Mouse (Mus musculus) heart, embryonic 10.5 days (tissue): ENCODE results near the gene Pole4. TPM values are rescaled to one million over a fixed set of nuclear protein-coding genes. Genes with fewer than 3 reads are reported as not detected.

Experiments
- DNase-seq: peaks from one replicate; pipeline ENCODE4 v3.0.0-alpha.2; 2017; ENCODE audit warnings: low spot score
- H3K27ac ChIP-seq: fragments of 300-500 bp; sonication (generic); 2 replicates; pipeline ENCODE4 v1.5.1; 2016; ENCODE audit warnings: mild to moderate bottlenecking
- H3K27me3 ChIP-seq: fragments of 300-500 bp; sonication (generic); 2 replicates; pipeline ENCODE4 v1.6.1; 2016; ENCODE audit warnings: mild to moderate bottlenecking; ENCODE audit not compliant: poor library complexity, insufficient read depth, severe bottlenecking
- H3K36me3 ChIP-seq: fragments of 300-500 bp; sonication (generic); 2 replicates; pipeline ENCODE4 v1.6.1; 2016; ENCODE audit warnings: mild to moderate bottlenecking, moderate library complexity
- H3K4me1 ChIP-seq: fragments of 300-500 bp; sonication (generic); 2 replicates; pipeline ENCODE4 v1.6.1; 2016; ENCODE audit warnings: mild to moderate bottlenecking
- H3K4me3 ChIP-seq: fragments of 300-500 bp; sonication (generic); 2 replicates; pipeline ENCODE4 v1.5.1; 2016; ENCODE audit warnings: mild to moderate bottlenecking, moderate library complexity
- H3K9me3 ChIP-seq: fragments of 300-500 bp; sonication (generic); 2 replicates; pipeline ENCODE4 v1.6.1; 2016; ENCODE audit warnings: mild to moderate bottlenecking, moderate library complexity
- WGBS: fragments of 180-500 bp; shearing (Covaris S2); methylation state at CpG from one replicate; pipeline ENCODE4 v1.1.7; 2016; 5-methylcytosine and 5-hydroxymethylcytosine counted together
- polyA plus RNA-seq: library from polyadenylated mRNA; unstranded; fragments of >200 nt; fragmentation: Nextera tagmentation; extraction: Ambion mirVana; gene quantifications from 2 replicates; pipeline ENCODE4 v1.2.1, GENCODE M21; 2016

The Pole4 gene
- polyA plus RNA-seq: 105 and 121 TPM in 2 replicates

DNA sequence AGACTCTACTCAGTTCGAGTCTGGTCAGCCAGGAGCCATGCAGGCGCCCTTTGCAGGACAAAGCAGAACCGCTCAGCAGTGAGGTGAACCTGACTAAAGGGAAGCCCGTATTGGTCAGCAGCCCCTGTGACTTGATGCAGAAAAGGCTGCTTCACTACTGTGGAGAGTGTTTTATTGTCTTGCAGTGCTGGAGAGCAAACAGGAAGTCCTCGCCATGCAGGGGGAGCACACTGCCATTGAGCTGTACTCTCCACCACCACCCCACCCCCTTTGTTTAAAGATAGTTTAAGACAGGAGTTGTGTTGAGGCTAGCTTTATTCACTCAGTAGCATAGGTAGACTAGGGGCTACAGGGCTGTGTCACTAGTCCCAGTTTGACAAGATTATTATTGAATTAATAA, at the start of gene Pole4:
Gene Pole4 (minus strand): TSS at position 145 of the 400 bp plus-strand sequence.
- Histone ChIP-seq H3K27me3 (no peaks in the 10 kb centered on the region), H3K9me3 (no peaks in the 10 kb centered on the region), H3K27ac (no peak within 1 kb of the TSS), H3K36me3 (no peaks in the 10 kb centered on the region), H3K4me3 (no peak within 1 kb of the TSS), H3K4me1 (0 out of 2 replicates have a peak, but pooled peaks cover 2% of the 10 kb centered on the region)
- DNase-seq: no peak
- 75% methylated on average over 5 of the region's 5 CpGs for WGBS

DNA sequence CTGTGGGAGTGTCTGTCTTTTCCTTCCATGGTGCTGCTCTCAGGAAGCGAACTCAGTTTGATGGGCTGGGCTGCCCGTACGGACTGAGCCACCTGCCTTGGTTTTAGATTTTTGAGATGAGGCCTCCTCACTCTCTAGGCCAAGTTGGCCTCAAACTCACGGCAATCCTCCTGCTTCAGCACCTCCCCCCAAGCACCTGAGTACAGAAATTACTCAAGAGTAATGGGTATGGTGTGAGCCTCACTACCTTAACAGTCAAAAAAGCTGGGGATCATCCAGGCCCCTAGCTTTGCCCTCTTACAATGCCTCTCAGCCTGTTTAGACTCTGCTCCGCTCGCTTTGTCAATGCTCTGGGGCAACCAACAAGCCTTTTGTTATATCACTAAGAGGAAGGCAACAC, 49.6 kb upstream of the Pole4 start:
- Histone ChIP-seq H3K27ac (peak overlapping the region; percentile 54), H3K4me3 (no peak overlapping the region), H3K4me1 (peaks cover 70% of the 10 kb centered on the region), H3K9me3 (no peaks in the 10 kb centered on the region), H3K27me3 (no peaks in the 10 kb centered on the region), H3K36me3 (peaks cover 42% of the 10 kb centered on the region)
- 86% methylated on average over 6 of the region's 6 CpGs for WGBS
- DNase-seq: no peak

DNA sequence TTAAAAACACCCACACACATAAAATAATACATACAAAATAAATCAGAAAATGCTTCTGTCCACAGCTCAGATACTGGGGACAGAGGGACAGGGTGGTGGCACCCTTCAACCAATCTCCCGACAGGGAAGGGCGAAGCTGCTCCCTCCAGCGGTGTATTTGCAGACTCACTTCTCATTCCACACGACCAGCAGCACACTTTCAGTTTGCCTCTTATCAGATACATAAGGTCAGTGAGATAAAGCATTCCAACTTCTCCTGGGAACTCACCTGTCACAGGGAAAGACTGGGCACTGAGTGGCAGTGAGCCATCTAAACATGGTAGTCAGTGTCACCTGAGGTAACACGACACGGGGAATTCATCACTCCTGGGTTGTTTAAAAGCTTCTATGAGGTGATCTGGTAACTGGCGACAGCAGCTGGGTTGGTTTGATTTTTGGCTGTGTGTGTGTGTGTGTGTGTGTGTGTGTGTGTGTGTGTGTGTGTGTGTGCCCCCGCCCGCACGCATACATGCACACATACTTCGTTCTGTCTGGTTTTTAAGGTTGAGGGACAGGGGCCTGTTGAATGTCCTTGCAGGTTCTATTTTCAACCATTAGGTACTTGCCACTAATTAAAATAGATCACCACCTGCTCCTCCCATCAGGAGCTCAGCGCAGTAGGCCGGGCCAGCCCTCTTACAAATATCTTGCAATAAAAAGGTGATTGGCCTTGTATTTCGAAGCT, 48.6 kb upstream of the Pole4 start:
- DNase-seq: no peak
- 65% methylated on average over 14 of the region's 14 CpGs for WGBS
- H3K9me3 ChIP-seq: no peaks in the 10 kb centered on the region
- H3K36me3 ChIP-seq: peaks cover 39% of the 10 kb centered on the region
- H3K27me3 ChIP-seq: no peaks in the 10 kb centered on the region
- peaks cover 65% of the 10 kb centered on the region for H3K4me1 ChIP-seq
- peak overlapping the region; percentile 54; the same call in 1 of the 2 replicates for H3K27ac ChIP-seq
- no peak overlapping the region for H3K4me3 ChIP-seq

DNA sequence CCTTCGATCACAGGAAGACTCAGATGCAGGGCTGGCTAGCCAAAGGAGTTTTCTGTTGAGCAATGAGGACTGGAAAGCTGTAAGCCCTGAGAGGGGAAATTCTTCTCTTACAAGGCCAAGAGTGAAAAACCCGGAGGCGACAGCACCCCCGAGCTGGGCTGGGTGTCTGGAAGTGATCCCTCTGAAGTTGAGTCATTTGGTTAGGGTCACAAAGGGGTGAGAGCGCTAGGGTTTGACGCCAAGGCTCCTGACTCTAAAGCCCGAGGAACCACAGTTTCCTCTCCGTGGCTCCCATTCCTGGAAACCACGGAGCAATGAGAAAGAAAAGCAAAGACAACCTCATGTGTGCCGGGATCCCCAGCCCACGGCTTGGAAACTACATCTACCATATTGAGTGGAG, 47.9 kb upstream of the Pole4 start:
- Histone ChIP-seq H3K27ac (peak overlapping the region; percentile 54), H3K4me1 (peaks cover 58% of the 10 kb centered on the region), H3K9me3 (no peaks in the 10 kb centered on the region), H3K27me3 (no peaks in the 10 kb centered on the region), H3K36me3 (peaks cover 38% of the 10 kb centered on the region), H3K4me3 (no peak overlapping the region)
- 72% methylated on average over 11 of the region's 11 CpGs for WGBS
- DNase-seq: no peak

DNA sequence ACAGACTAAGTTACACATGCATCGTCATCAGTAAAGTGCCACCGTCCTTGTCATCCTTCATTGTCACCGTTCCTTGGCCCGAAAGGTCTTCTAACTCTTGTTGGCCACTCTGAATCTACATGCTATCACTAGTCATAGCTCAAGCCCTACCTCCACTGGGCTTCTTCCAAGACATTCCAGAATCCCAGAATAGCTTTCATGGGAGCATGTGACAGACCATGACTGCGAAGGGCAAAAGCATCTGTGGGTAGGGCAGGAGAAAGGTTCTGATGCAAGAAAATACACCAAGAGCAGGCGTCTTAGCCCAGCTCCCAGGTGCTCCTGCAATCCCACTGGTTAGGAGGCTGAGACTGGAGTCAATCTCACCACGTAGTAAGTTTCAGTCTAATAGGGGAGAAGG, 46.6 kb upstream of the Pole4 start:
- Histone ChIP-seq H3K4me3 (no peak overlapping the region), H3K4me1 (peaks cover 51% of the 10 kb centered on the region), H3K36me3 (peaks cover 35% of the 10 kb centered on the region), H3K27ac (peak overlapping the region; percentile 49; the same call in 1 of the 2 replicates), H3K9me3 (no peaks in the 10 kb centered on the region), H3K27me3 (no peaks in the 10 kb centered on the region)
- 83% methylated on average over 7 of the region's 7 CpGs for WGBS
- no peak for DNase-seq

DNA sequence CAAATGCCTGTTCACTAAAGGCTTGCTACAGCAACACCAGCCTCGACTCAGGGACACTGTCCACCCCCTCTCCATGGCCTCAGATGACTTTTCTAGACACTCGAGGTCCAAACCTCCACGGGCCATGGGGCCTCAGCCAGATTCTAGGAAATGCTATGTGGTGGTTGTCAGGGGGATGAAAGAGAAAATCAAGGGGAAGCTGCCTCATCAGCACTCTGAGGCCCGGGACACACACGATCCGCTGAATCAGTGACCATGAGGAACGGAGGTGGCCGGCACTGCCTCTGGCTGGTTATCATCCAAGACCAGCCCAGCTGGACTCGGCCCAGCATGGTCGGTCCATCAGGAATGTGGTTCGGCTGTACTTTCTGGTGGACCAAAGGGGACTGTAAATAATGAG, 45.9 kb upstream of the Pole4 start:
- Histone ChIP-seq H3K27me3 (no peaks in the 10 kb centered on the region), H3K9me3 (no peaks in the 10 kb centered on the region), H3K27ac (no peak overlapping the region), H3K36me3 (peaks cover 40% of the 10 kb centered on the region), H3K4me3 (no peak overlapping the region), H3K4me1 (peaks cover 48% of the 10 kb centered on the region)
- no peak for DNase-seq
- WGBS: 87% methylated on average over 11 of the region's 11 CpGs

DNA sequence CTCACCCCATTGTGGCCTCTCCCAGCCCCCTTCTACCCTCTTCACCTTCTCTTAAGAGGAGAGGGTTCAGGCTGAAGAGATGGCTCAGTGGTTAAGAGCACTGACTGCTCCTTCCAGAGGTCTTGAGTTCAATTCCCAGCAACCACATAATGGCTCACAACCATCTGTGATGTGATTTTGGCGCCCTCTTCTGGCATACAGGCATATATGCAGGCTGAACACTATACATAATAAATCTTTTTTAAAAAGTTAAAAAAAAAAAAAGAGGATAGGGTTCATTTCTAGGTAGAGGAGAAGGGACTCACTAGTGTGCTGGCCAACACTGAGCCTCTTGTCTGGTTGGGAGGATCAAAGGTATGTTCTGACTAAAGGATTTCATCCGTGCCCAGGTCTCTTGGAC, 44.9 kb upstream of the Pole4 start:
- DNase-seq: no peak
- WGBS: 52% methylated on average over 2 of the region's 2 CpGs
- H3K9me3 ChIP-seq: no peaks in the 10 kb centered on the region
- peaks cover 46% of the 10 kb centered on the region for H3K36me3 ChIP-seq
- no peaks in the 10 kb centered on the region for H3K27me3 ChIP-seq
- H3K4me1 ChIP-seq: peaks cover 47% of the 10 kb centered on the region
- no peak overlapping the region for H3K4me3 ChIP-seq
- H3K27ac ChIP-seq: no peak overlapping the region

DNA sequence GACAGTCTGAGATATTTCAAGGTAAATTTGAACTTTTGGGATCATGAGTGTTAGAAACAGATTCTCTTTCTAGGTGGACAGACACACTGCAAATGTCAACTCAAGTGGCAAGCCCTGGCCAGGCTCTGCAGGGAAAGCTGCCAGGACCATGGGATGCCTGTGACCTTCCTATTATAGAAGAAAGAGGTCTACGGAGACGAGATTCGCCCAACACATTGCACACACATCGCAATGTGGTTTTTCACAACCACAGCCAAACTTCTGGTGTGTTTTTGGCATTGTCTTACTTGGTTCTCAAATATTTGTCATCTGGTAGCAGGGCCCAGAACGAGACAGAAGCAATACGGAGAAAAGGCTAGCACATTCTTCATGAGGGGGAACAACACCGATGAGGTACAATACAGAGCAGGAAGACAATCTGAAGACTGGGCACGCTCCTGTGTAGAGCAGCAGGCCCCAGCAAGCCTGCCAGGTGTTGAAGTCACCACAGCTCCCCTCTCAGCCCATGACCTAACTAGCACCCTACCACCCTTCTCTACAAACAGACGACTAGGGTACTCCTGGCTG, 43.0 kb upstream of the Pole4 start:
- Histone ChIP-seq H3K4me1 (peaks cover 29% of the 10 kb centered on the region), H3K9me3 (no peaks in the 10 kb centered on the region), H3K36me3 (peaks cover 65% of the 10 kb centered on the region), H3K4me3 (no peak overlapping the region), H3K27ac (no peak overlapping the region), H3K27me3 (no peaks in the 10 kb centered on the region)
- no peak for DNase-seq
- 87% methylated on average over 9 of the region's 9 CpGs for WGBS

DNA sequence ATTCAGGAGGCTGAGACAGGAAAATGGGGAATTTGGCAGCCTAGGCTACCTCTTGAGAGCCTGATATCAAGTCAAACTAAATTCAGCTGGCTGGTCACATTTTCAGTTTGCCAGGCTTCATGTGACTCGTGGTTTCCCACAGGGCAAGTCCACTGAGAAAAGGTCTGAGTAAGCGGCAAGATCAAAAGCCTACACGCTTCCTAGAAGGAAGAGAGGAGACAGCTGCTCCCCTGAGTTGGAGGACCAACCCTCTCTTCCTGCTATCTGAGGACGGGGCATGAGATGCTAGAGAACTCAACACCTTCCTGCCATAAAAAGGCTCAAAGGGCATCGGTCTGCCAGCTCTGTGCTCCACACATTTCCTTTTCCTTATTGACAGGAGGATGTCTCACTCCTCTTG, 41.9 kb upstream of the Pole4 start:
- H3K9me3 ChIP-seq: no peaks in the 10 kb centered on the region
- no peak for DNase-seq
- no peak overlapping the region for H3K4me3 ChIP-seq
- peaks cover 24% of the 10 kb centered on the region for H3K4me1 ChIP-seq
- WGBS: 61% methylated on average over 5 of the region's 5 CpGs
- no peak overlapping the region for H3K27ac ChIP-seq
- peaks cover 76% of the 10 kb centered on the region for H3K36me3 ChIP-seq
- H3K27me3 ChIP-seq: no peaks in the 10 kb centered on the region

DNA sequence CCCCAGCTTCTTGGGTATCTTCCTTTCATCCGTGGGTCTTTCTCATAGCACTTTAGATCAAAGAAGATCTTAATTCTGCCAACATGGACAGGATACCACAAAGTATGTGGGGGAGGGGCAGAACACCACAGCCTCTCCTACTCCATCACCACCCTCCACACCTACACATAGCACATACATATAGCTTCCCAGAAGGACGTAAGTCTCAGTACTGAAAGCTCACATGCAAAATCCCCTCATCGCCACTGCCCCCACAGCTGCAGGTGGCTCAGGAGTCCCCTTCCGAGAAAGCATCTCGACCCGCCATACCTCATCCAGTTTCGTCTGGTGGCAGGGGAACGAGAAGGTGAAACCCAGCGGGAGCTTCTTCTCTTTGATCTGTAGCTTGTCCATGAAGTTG, 39.4 kb upstream of the Pole4 start:
- 89% methylated on average over 9 of the region's 9 CpGs for WGBS
- H3K36me3 ChIP-seq: peaks cover 62% of the 10 kb centered on the region
- H3K27me3 ChIP-seq: no peaks in the 10 kb centered on the region

DNA sequence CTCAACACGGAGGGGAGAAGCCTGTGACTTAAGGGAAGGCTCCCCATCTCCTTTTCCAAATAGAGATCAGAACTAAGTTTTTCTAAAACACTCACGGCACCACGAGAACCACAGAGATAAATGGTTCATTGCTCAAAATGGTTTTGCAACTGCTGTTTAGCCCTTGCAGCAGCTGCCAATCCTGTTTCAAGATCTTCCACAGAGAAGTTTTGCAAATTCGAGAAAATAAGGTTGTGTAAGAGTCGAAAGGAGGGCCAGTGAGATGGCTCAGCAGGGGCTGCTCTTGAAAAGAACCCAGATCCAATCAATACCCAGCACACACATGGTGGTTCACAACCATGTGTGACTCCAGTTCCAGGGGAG, 36.3 kb upstream of the Pole4 start:
- DNase-seq: no peak
- H3K4me3 ChIP-seq: no peak overlapping the region
- peaks cover 11% of the 10 kb centered on the region for H3K4me1 ChIP-seq
- 81% methylated on average over 5 of the region's 5 CpGs for WGBS
- H3K27ac ChIP-seq: peak overlapping the region; percentile 52; the same call in 1 of the 2 replicates
- H3K36me3 ChIP-seq: peaks cover 79% of the 10 kb centered on the region
- H3K9me3 ChIP-seq: no peaks in the 10 kb centered on the region
- H3K27me3 ChIP-seq: no peaks in the 10 kb centered on the region

More for the DNA sequence above, 39.4 kb upstream of the Pole4 start:
- no peak overlapping the region for H3K4me3 ChIP-seq
- H3K4me1 ChIP-seq: peaks cover 18% of the 10 kb centered on the region
- DNase-seq: no peak
- H3K9me3 ChIP-seq: no peaks in the 10 kb centered on the region
- H3K27ac ChIP-seq: no peak overlapping the region

DNA sequence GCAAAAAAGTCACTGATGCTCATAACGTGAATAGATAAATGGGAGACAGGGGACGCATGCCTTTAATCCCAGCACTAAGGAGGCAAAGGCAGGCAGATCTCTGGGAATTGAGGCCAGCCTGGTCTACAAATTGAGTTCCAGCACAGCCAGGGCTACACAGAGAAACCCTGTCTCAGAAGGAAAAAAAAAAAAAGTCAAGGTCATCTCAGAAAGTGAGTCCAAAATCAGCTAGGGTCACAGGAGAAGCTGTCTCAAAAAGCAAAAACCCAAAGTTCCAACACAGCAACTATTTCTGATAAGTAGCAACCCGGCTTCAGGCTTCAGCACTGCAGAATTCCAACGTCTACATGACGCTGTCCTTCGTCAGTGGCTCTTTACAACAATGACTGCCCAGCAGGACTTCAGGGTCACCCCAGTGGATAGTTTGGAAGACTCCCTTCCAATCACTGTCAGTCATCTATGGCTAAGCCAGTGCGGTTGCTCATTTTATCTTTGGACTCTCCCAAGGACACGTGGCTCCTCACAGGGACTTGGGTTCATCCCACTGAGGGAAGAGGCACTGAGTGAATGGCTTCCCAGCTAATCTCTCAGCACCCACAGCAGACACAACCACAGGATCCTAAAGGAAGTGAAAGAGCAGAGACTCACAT, 35.8 kb upstream of the Pole4 start:
- H3K27me3 ChIP-seq: no peaks in the 10 kb centered on the region
- peaks cover 79% of the 10 kb centered on the region for H3K36me3 ChIP-seq
- no peak overlapping the region for H3K4me3 ChIP-seq
- 52% methylated on average over 8 of the region's 8 CpGs for WGBS
- DNase-seq: no peak
- peak overlapping the region; percentile 52; the same call in 1 of the 2 replicates for H3K27ac ChIP-seq
- H3K4me1 ChIP-seq: peaks cover 9% of the 10 kb centered on the region
- no peaks in the 10 kb centered on the region for H3K9me3 ChIP-seq

DNA sequence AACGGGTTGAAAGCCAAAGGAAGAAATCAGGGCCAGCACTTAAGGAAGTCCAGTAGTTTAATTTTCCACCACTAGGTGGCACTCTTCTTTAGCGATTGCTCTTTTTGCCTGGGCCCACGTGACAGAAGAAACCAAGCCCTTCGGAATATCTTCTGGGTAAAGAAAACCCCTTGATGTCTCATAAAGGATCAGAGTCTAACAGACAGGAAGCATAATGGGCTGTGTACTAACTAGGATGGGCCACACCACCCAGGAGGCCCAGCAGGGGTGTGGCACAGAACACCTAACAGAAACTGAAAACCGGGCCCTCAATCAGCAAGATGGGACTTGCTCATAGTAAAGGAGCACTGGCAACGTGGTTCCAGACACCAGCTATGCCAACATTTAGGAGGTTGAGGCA, 35.1 kb upstream of the Pole4 start:
- Histone ChIP-seq H3K36me3 (peaks cover 83% of the 10 kb centered on the region), H3K9me3 (no peaks in the 10 kb centered on the region)

More for the DNA sequence above, 35.1 kb upstream of the Pole4 start:
- 30% methylated on average over 6 of the region's 6 CpGs for WGBS
- Histone ChIP-seq H3K27me3 (no peaks in the 10 kb centered on the region), H3K4me3 (no peak overlapping the region), H3K27ac (peak overlapping the region; percentile 52), H3K4me1 (peaks cover 9% of the 10 kb centered on the region)
- no peak for DNase-seq
